Mouse (Mus musculus): ENCODE results near the gene Rps6kl1. TPM values are rescaled to one million over a fixed set of nuclear protein-coding genes. Genes with fewer than 3 reads are reported as not detected.

Gene Rps6kl1
- polyA plus RNA-seq, 1 experiment from 2014 or later: 2.4 TPM

GRCm38 (mm10) chr12:85121806-85122459 is 29.1 kb downstream of the Rps6kl1 start:
- 88% methylated on average over 9 of the region's 9 CpGs for WGBS
- ATAC-seq: no peak
- Histone ChIP-seq H3K36me3 (ENCODE audit: control insufficient read depth, insufficient read depth, low read length) (peaks cover 27% of the 10 kb centered on the region; the same call in 1 of the 2 replicates), H3K9me3 (ENCODE audit: control insufficient read depth, low read length) (no peaks in the 10 kb centered on the region), H3K4me1 (ENCODE audit: control insufficient read depth, insufficient read depth, low read length) (no peaks in the 10 kb centered on the region), H3K4me3 (ENCODE audit: low read length) (no peak overlapping the region), H3K27me3 (replicated peaks; ENCODE audit: control insufficient read depth, insufficient read depth, low read length) (no peaks in the 10 kb centered on the region), H3K4me2 (ENCODE audit: low read depth, low read length) (no peak overlapping the region), H3K27ac (ENCODE audit: low read length) (no peak overlapping the region), H3K9ac (ENCODE audit: low read depth, low read length) (no peak overlapping the region)

- peaks cover 9% of the 10 kb centered on the region; the same call in 1 of the 2 replicates for H3K36me3 ChIP-seq (ENCODE audit: control insufficient read depth, insufficient read depth, low read length)
- no peak overlapping the region for H3K27ac ChIP-seq (ENCODE audit: low read length)
- H3K4me3 ChIP-seq (ENCODE audit: low read length): no peak overlapping the region
- 80% methylated on average over 7 of the region's 7 CpGs for WGBS
- no peak overlapping the region for H3K9ac ChIP-seq (ENCODE audit: low read depth, low read length)
- H3K9me3 ChIP-seq (ENCODE audit: control insufficient read depth, low read length): no peaks in the 10 kb centered on the region
- no peak overlapping the region for H3K4me2 ChIP-seq (ENCODE audit: low read depth, low read length)
- peaks cover 13% of the 10 kb centered on the region for H3K4me1 ChIP-seq (ENCODE audit: control insufficient read depth, insufficient read depth, low read length)
- no peak for ATAC-seq
- H3K27me3 ChIP-seq (replicated peaks; ENCODE audit: control insufficient read depth, insufficient read depth, low read length): no peaks in the 10 kb centered on the region
Measured at GRCm38 (mm10) chr12:85115678-85116077, 35.4 kb downstream of the Rps6kl1 start.

GRCm38 (mm10) chr12:85113917-85114316 is 37.1 kb downstream of the Rps6kl1 start:
- ATAC-seq: no peak
- H3K4me2 ChIP-seq (ENCODE audit: low read depth, low read length): no peak overlapping the region
- H3K27me3 ChIP-seq (replicated peaks; ENCODE audit: control insufficient read depth, insufficient read depth, low read length): no peaks in the 10 kb centered on the region
- WGBS: 91% methylated on average over 3 of the region's 3 CpGs
- peaks cover 5% of the 10 kb centered on the region; the same call in 1 of the 2 replicates for H3K36me3 ChIP-seq (ENCODE audit: control insufficient read depth, insufficient read depth, low read length)
- H3K9ac ChIP-seq (ENCODE audit: low read depth, low read length): no peak overlapping the region
- peaks cover 17% of the 10 kb centered on the region for H3K4me1 ChIP-seq (ENCODE audit: control insufficient read depth, insufficient read depth, low read length)
- H3K4me3 ChIP-seq (ENCODE audit: low read length): no peak overlapping the region
- no peaks in the 10 kb centered on the region for H3K9me3 ChIP-seq (ENCODE audit: control insufficient read depth, low read length)
- H3K27ac ChIP-seq (ENCODE audit: low read length): no peak overlapping the region

DNA sequence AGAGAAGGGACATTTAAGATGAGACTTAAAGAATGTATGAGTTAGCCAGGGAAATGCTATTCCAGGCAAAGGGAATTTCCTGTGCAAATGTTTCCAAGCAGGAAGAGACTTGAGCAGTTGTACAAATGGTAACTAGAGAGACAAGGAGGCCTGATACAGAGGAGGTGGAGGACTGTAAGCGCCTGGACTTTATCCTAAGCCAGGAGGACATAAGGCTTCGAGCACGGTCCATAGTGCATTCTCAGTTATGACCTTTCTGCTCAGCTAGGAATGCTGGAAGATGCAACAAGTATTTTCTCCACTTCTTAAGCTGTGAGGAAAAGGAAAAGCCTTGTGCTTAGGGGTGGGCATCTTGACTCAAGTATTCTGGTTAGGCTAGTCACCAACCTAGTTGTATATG is 37.7 kb downstream of the Rps6kl1 start:
- WGBS: 71% methylated on average over 3 of the region's 3 CpGs
- peak overlapping the region; percentile 73 for H3K27ac ChIP-seq (ENCODE audit: low read length)
- ATAC-seq: peak; percentile 74

DNA sequence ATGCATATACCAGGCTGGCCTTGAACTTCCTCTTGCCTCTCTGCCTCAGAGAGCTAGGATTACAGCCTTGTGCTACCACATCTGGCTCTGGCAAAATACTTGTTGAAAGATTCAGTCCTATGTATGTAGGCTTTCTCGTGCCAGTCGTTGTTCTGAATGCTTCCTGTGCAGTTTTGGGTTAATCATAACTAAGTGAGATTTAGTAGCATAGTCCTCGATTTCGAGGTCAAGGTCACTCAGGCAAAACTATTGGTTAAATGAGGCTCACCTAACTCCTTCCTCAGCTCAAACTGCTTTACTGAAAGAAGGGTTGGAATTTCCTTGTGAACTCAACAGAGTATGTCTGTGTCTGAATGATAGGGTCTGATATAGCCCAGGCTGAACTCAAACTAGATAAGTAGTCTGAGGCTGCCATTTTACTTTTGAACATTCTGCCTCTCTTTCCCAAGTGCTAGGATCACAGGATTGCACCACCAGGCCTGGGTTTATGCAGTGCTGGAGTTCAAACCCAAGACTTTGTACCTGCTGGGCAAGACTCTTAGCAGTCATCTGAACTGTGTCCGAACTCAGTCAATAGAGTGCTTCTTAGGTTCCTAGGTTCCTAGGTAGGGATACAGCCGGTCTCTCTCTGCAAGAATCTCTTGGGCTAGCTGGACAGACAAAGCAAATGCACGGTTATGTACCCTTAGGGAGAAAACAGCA is 38.4 kb downstream of the Rps6kl1 start:
- 84% methylated on average over 7 of the region's 7 CpGs for WGBS
- ATAC-seq: peak; percentile 68
- Histone ChIP-seq H3K9ac (ENCODE audit: low read depth, low read length) (peak overlapping the region; percentile 12; the same call in 1 of the 2 replicates), H3K27me3 (replicated peaks; ENCODE audit: control insufficient read depth, insufficient read depth, low read length) (no peaks in the 10 kb centered on the region), H3K4me2 (ENCODE audit: low read depth, low read length) (peak overlapping the region; percentile 76), H3K36me3 (ENCODE audit: control insufficient read depth, insufficient read depth, low read length) (no peaks in the 10 kb centered on the region; the same call in 1 of the 2 replicates), H3K9me3 (ENCODE audit: control insufficient read depth, low read length) (no peaks in the 10 kb centered on the region), H3K27ac (ENCODE audit: low read length) (peak overlapping the region; percentile 73), H3K4me1 (ENCODE audit: control insufficient read depth, insufficient read depth, low read length) (peaks cover 17% of the 10 kb centered on the region), H3K4me3 (ENCODE audit: low read length) (no peak overlapping the region)

More for the DNA sequence above, 37.7 kb downstream of the Rps6kl1 start:
- H3K4me1 ChIP-seq (ENCODE audit: control insufficient read depth, insufficient read depth, low read length): peaks cover 17% of the 10 kb centered on the region
- no peaks in the 10 kb centered on the region for H3K9me3 ChIP-seq (ENCODE audit: control insufficient read depth, low read length)
- H3K9ac ChIP-seq (ENCODE audit: low read depth, low read length): no peak overlapping the region
- H3K4me2 ChIP-seq (ENCODE audit: low read depth, low read length): 0 out of 2 replicates have a peak overlapping the region, but pooled peaks have one; percentile 76
- H3K36me3 ChIP-seq (ENCODE audit: control insufficient read depth, insufficient read depth, low read length): peaks cover under 1% of the 10 kb centered on the region; the same call in 1 of the 2 replicates
- H3K4me3 ChIP-seq (ENCODE audit: low read length): no peak overlapping the region
- no peaks in the 10 kb centered on the region for H3K27me3 ChIP-seq (replicated peaks; ENCODE audit: control insufficient read depth, insufficient read depth, low read length)

DNA sequence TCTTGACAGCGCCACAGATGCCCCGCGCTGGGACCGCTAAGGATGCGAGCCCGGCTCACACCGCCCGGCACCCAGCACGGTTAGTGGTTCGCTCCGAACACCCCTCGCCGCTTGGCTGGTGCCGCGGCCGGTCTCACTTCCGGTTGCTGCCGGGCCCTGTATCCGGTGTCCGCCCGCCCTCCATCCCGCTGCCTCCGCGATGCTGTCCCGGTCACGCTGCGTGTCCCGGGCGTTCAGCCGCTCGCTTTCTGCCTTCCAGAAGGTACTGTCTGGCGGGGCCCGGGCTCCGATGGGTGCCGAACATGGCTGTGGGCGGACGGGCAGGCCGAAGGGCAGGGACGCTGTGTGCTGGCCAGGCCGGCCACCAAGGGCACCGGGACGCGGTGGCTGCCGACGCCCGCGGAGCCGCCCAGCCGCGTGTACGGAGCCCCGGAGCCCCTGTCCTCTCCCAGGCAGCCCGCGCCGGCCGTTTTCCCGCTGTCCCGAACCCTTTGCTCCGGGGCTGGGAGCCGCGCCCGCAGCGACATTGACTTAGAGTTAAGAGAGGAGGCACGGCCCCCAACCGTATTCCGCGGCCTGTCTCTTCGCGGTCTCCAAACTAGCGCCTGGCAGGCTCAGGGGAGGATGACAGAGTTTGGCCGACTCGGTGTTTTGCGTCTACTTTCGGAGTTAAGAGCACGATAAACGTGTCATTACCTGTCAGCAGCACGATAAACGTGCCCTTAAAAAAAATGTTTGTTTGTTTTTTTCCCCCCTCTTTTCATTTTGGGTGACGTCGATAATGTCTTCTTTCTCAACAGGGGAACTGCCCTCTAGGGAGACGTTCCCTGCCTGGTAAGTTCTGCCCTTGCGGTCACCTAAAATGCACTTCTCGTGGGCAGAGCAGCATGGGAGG is 40.1 kb downstream of the Rps6kl1 start, which contains the start of the genes Prox2 and Dlst:
TSS of gene Prox2 (minus strand) at position 62 of the 895 bp plus-strand sequence.
TSS of gene Dlst (plus strand) at position 136 of the 895 bp plus-strand sequence.
- Histone ChIP-seq H3K36me3 (ENCODE audit: control insufficient read depth, insufficient read depth, low read length) (no peaks in the 10 kb centered on the region), H3K9me3 (ENCODE audit: control insufficient read depth, low read length) (no peaks in the 10 kb centered on the region), H3K27ac (ENCODE audit: low read length) (peak within 1 kb of the TSS; percentile 82), H3K27me3 (replicated peaks; ENCODE audit: control insufficient read depth, insufficient read depth, low read length) (no peaks in the 10 kb centered on the region), H3K4me2 (ENCODE audit: low read depth, low read length) (peak within 1 kb of the TSS; percentile 89), H3K4me3 (ENCODE audit: low read length) (peak within 1 kb of the TSS; percentile 93), H3K9ac (ENCODE audit: low read depth, low read length) (peak within 1 kb of the TSS; percentile 97), H3K4me1 (ENCODE audit: control insufficient read depth, insufficient read depth, low read length) (peaks cover 20% of the 10 kb centered on the region)
- peak; percentile 94 for ATAC-seq
- under 1% methylated on average over 83 of the region's 83 CpGs for WGBS

DNA sequence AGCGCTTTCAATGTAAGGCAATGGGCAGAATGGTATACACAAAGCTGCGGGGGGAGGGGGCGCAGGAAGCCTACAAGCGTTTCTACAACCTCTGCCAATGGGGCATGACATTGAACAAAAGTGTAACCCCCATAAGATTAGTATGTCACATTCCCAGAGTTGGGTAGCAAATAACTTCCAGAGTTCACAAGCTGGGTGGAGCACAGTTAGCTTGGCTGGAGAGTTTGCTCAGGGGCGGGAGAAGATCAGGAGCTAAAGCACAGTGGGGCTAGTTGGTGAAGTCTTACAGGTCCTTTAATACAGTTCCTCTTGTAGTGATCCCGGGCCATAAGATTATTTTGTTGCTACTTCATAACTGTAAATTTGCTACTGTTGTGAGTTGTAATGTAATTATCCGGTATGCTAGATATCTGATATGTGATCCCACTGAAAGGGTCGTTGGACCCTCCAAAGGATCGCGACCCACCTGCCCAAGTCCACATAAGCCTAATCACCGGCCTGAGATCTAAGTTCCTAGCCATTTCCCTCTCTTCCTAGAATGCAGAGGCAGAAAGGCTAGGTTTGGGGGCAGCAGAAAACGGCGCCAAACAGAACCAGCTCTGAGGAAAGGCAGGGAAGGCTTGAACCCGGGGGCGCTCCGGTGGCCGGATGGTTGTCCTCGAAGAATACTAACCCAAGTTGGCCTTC is 40.9 kb downstream of the Rps6kl1 start:
- peak overlapping the region; percentile 89 for H3K4me2 ChIP-seq (ENCODE audit: low read depth, low read length)
- H3K9ac ChIP-seq (ENCODE audit: low read depth, low read length): peak overlapping the region; percentile 97
- peak; percentile 30; the same call in 1 of the 2 replicates for ATAC-seq
- 13% methylated on average over 18 of the region's 18 CpGs for WGBS
- peak overlapping the region; percentile 93 for H3K4me3 ChIP-seq (ENCODE audit: low read length)
- H3K4me1 ChIP-seq (ENCODE audit: control insufficient read depth, insufficient read depth, low read length): peaks cover 20% of the 10 kb centered on the region
- peak overlapping the region; percentile 82 for H3K27ac ChIP-seq (ENCODE audit: low read length)
- no peaks in the 10 kb centered on the region for H3K36me3 ChIP-seq (ENCODE audit: control insufficient read depth, insufficient read depth, low read length)
- H3K27me3 ChIP-seq (replicated peaks; ENCODE audit: control insufficient read depth, insufficient read depth, low read length): no peaks in the 10 kb centered on the region
- H3K9me3 ChIP-seq (ENCODE audit: control insufficient read depth, low read length): no peaks in the 10 kb centered on the region

DNA sequence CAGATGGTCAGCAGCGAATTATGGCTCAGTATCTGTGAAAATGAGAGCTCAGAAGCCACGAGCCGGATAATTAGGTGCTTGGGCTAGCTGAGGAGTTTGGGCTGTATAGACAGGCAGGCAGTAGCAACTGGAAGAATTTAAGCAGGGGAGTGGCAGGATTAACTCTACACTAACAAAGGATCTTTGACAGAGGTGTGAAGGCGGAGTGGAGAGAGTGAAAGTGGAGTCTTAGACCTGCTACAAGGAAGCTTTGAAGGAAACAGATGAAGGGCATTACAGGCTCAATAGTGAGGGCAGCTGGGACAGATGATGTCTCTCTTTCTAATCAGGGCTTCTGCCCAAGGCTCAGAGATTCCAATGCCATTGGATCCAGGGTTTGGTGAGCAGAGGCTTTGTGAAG is 41.6 kb downstream of the Rps6kl1 start:
- H3K27me3 ChIP-seq (replicated peaks; ENCODE audit: control insufficient read depth, insufficient read depth, low read length): no peaks in the 10 kb centered on the region
- H3K36me3 ChIP-seq (ENCODE audit: control insufficient read depth, insufficient read depth, low read length): no peaks in the 10 kb centered on the region
- no peak overlapping the region for H3K4me2 ChIP-seq (ENCODE audit: low read depth, low read length)
- no peak for ATAC-seq
- WGBS: 69% methylated on average over 4 of the region's 4 CpGs
- H3K4me1 ChIP-seq (ENCODE audit: control insufficient read depth, insufficient read depth, low read length): peaks cover 20% of the 10 kb centered on the region
- no peaks in the 10 kb centered on the region for H3K9me3 ChIP-seq (ENCODE audit: control insufficient read depth, low read length)
- no peak overlapping the region for H3K9ac ChIP-seq (ENCODE audit: low read depth, low read length)
- H3K27ac ChIP-seq (ENCODE audit: low read length): no peak overlapping the region
- no peak overlapping the region for H3K4me3 ChIP-seq (ENCODE audit: low read length)

Data from intestine, embryonic 16.5 days (tissue).